Mouse (Mus musculus): ENCODE data around the gene Ndufs4. TPM values are rescaled to one million over a fixed set of nuclear protein-coding genes. Genes with fewer than 3 reads are reported as not detected.
A peak's percentile ranks its signal among the peaks of the same experiment; 100 is the strongest.

The Ndufs4 gene
- total and polyA plus RNA-seq, 2 experiments from 2014 or later = 36.4 to 414 TPM

DNA sequence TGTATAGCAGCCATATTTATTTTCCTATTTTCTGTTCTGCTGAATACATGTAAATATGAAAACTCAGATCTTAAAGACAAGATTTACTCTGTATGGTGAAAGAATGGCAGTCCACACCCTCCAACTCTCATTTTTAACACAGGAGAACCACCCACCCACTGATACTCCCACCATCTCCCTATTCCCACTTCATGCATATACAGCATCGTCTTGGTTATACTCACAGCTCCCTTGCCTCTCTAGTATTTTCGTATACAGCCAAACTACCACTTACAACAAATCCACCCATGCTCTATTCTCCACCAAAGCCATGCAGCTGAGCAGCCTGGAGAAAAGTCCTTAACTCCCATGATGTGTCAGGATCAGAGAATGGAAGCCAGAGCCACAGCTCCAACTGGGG, 6.7 kb upstream of the Ndufs4 start:
- Histone ChIP-seq H3K36me3 (ENCODE audit: insufficient read depth, low read length) (no peaks in the 10 kb centered on the region), H3K4me1 (ENCODE audit: insufficient read depth, low read length) (no peaks in the 10 kb centered on the region), H3K9ac (replicated peaks; ENCODE audit: low read length, poor library complexity, severe bottlenecking) (no peak overlapping the region), H3K27me3 (ENCODE audit: insufficient read depth, low read length) (no peaks in the 10 kb centered on the region), H3K9me3 (ENCODE audit: low read length) (no peaks in the 10 kb centered on the region), H3K4me2 (ENCODE audit: low read depth, low read length, poor library complexity, severe bottlenecking) (no peak overlapping the region), H3K4me3 (ENCODE audit: low read depth, low read length) (no peak overlapping the region), H3K27ac (ENCODE audit: low read depth, low read length) (no peak overlapping the region)
- DNase-seq (ENCODE audit: low spot score) (no peak), ATAC-seq (ENCODE audit: low FRiP score) (no peak)
- 96% methylated on average over 2 of the region's 2 CpGs for WGBS
- TF ChIP-seq CTCF (IDR thresholded peaks at IDR 0.05) = no peak

- no peak for TF ChIP-seq CTCF (IDR thresholded peaks at IDR 0.05)
- H3K9me3 ChIP-seq (ENCODE audit: low read length) = no peaks in the 10 kb centered on the region
- no peak overlapping the region for H3K4me3 ChIP-seq (ENCODE audit: low read depth, low read length)
- ATAC-seq (ENCODE audit: low FRiP score) (no peak), DNase-seq (ENCODE audit: low spot score) (no peak)
- no peak overlapping the region for H3K9ac ChIP-seq (replicated peaks; ENCODE audit: low read length, poor library complexity, severe bottlenecking)
- H3K36me3 ChIP-seq (ENCODE audit: insufficient read depth, low read length) = no peaks in the 10 kb centered on the region
- H3K4me2 ChIP-seq (ENCODE audit: low read depth, low read length, poor library complexity, severe bottlenecking) = no peak overlapping the region
- no peak overlapping the region for H3K27ac ChIP-seq (ENCODE audit: low read depth, low read length)
- no peaks in the 10 kb centered on the region for H3K4me1 ChIP-seq (ENCODE audit: insufficient read depth, low read length)
- no peaks in the 10 kb centered on the region for H3K27me3 ChIP-seq (ENCODE audit: insufficient read depth, low read length)
Observed at GRCm38 (mm10) chr13:114392501-114392900, 4.4 kb upstream of the Ndufs4 start.

GRCm38 (mm10) chr13:114387521-114388171, 412 bp downstream of the Ndufs4 start:
- Histone ChIP-seq H3K9ac (replicated peaks; ENCODE audit: low read length, poor library complexity, severe bottlenecking) (peak overlapping the region; percentile 89), H3K4me2 (ENCODE audit: low read depth, low read length, poor library complexity, severe bottlenecking) (peak overlapping the region; percentile 57), H3K4me1 (ENCODE audit: insufficient read depth, low read length) (no peaks in the 10 kb centered on the region), H3K36me3 (ENCODE audit: insufficient read depth, low read length) (no peaks in the 10 kb centered on the region), H3K4me3 (ENCODE audit: low read depth, low read length) (peak overlapping the region; percentile 87), H3K27me3 (ENCODE audit: insufficient read depth, low read length) (no peaks in the 10 kb centered on the region), H3K9me3 (ENCODE audit: low read length) (no peaks in the 10 kb centered on the region), H3K27ac (ENCODE audit: low read depth, low read length) (peak overlapping the region; percentile 84)
- peak; percentile 35; the same call in 1 of the 2 replicates for TF ChIP-seq CTCF (IDR thresholded peaks at IDR 0.05)
- ATAC-seq (ENCODE audit: low FRiP score) (peak; percentile 91), DNase-seq (ENCODE audit: low spot score) (peak; percentile 94)
- WGBS = under 1% methylated on average over 37 of the region's 37 CpGs

- no peak for DNase-seq (ENCODE audit: low spot score)
- Histone ChIP-seq H3K9ac (replicated peaks; ENCODE audit: low read length, poor library complexity, severe bottlenecking) (peak overlapping the region; percentile 89), H3K36me3 (ENCODE audit: insufficient read depth, low read length) (no peaks in the 10 kb centered on the region), H3K4me2 (ENCODE audit: low read depth, low read length, poor library complexity, severe bottlenecking) (peak overlapping the region; percentile 57), H3K27me3 (ENCODE audit: insufficient read depth, low read length) (no peaks in the 10 kb centered on the region), H3K4me1 (ENCODE audit: insufficient read depth, low read length) (no peaks in the 10 kb centered on the region), H3K9me3 (ENCODE audit: low read length) (no peaks in the 10 kb centered on the region), H3K27ac (ENCODE audit: low read depth, low read length) (peak overlapping the region; percentile 84), H3K4me3 (ENCODE audit: low read depth, low read length) (peak overlapping the region; percentile 87)
- WGBS = 6% methylated on average over 10 of the region's 10 CpGs
- no peak for TF ChIP-seq CTCF (IDR thresholded peaks at IDR 0.05)
- peak; percentile 55; the same call in 1 of the 2 replicates for ATAC-seq (ENCODE audit: low FRiP score)
Observed at GRCm38 (mm10) chr13:114387074-114387487, 977 bp downstream of the Ndufs4 start.

DNA sequence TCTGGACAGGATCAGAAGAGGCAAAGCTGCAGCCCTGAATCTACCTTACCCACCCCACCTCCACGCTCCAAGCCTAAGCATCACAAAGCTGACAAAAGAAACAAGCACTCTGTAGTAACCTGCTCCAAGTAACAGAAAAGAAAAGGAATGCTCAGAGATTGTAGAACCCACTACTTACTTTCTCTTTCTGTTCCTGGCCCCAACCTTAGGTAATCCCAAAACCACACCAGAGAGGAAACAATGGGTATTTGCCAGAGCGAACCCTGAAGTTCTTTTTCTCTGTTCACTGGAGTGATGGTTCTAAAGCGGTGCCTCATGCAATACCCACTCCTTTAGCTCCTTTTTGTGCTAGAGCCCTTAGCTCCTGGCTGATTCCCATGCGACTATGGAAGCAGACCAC, 11.5 kb downstream of the Ndufs4 start:
- Histone ChIP-seq H3K36me3 (ENCODE audit: insufficient read depth, low read length) (peaks cover 10% of the 10 kb centered on the region; the same call in 1 of the 2 replicates), H3K9ac (replicated peaks; ENCODE audit: low read length, poor library complexity, severe bottlenecking) (no peak overlapping the region), H3K27me3 (ENCODE audit: insufficient read depth, low read length) (no peaks in the 10 kb centered on the region), H3K4me3 (ENCODE audit: low read depth, low read length) (no peak overlapping the region), H3K4me2 (ENCODE audit: low read depth, low read length, poor library complexity, severe bottlenecking) (no peak overlapping the region), H3K27ac (ENCODE audit: low read depth, low read length) (no peak overlapping the region), H3K4me1 (ENCODE audit: insufficient read depth, low read length) (no peaks in the 10 kb centered on the region), H3K9me3 (ENCODE audit: low read length) (no peaks in the 10 kb centered on the region; the same call in 1 of the 2 replicates)
- TF ChIP-seq CTCF (IDR thresholded peaks at IDR 0.05) = no peak
- 73% methylated on average over 4 of the region's 4 CpGs for WGBS
- DNase-seq (ENCODE audit: low spot score) (no peak), ATAC-seq (ENCODE audit: low FRiP score) (no peak)

- H3K4me3 ChIP-seq (ENCODE audit: low read depth, low read length) = no peak overlapping the region
- ATAC-seq (ENCODE audit: low FRiP score) (no peak), DNase-seq (ENCODE audit: low spot score) (no peak)
- WGBS = 90% methylated on average over 3 of the region's 3 CpGs
- no peaks in the 10 kb centered on the region for H3K36me3 ChIP-seq (ENCODE audit: insufficient read depth, low read length)
- H3K4me2 ChIP-seq (ENCODE audit: low read depth, low read length, poor library complexity, severe bottlenecking) = no peak overlapping the region
- no peak overlapping the region for H3K9ac ChIP-seq (replicated peaks; ENCODE audit: low read length, poor library complexity, severe bottlenecking)
- H3K27ac ChIP-seq (ENCODE audit: low read depth, low read length) = no peak overlapping the region
- H3K27me3 ChIP-seq (ENCODE audit: insufficient read depth, low read length) = no peaks in the 10 kb centered on the region
- H3K4me1 ChIP-seq (ENCODE audit: insufficient read depth, low read length) = no peaks in the 10 kb centered on the region
- TF ChIP-seq CTCF (IDR thresholded peaks at IDR 0.05) = no peak
- H3K9me3 ChIP-seq (ENCODE audit: low read length) = no peaks in the 10 kb centered on the region
Observed at GRCm38 (mm10) chr13:114362086-114362485, 26.0 kb downstream of the Ndufs4 start.
